Mouse (Mus musculus): ENCODE data around the gene Rap1gap2. TPM values are rescaled to one million over a fixed set of nuclear protein-coding genes. Genes with fewer than 3 reads are reported as not detected.

Gene Rap1gap2
- total RNA-seq (2022), result 1 to 10 TPM; 3.7 to 6.6 (median 5.9) TPM

- DNase-seq (ENCODE audit: low spot score in 2 of 2), result no peak
Measured at GRCm38 (mm10) chr11:74610545-74611176, at the start of gene Rap1gap2. Rap1gap2 (minus strand) TSS chr11:74610915.

GRCm38 (mm10) chr11:74660336-74660735 lies 49.6 kb upstream of the Rap1gap2 start:
- no peak for DNase-seq (ENCODE audit: low spot score in 2 of 2)

- DNase-seq (ENCODE audit: low spot score in 2 of 2), result no peak
Measured at GRCm38 (mm10) chr11:74655941-74656340, 45.2 kb upstream of the Rap1gap2 start.

GRCm38 (mm10) chr11:74653385-74653784 lies 42.7 kb upstream of the Rap1gap2 start:
- peak; percentile 28 to 68 for DNase-seq (ENCODE audit: low spot score in 2 of 2)

GRCm38 (mm10) chr11:74652791-74653191 lies 42.1 kb upstream of the Rap1gap2 start:
- peak; percentile 33 to 50 for DNase-seq (ENCODE audit: low spot score in 2 of 2)

- no peak for DNase-seq (ENCODE audit: low spot score in 2 of 2)
Measured at GRCm38 (mm10) chr11:74650576-74651100, 39.9 kb upstream of the Rap1gap2 start.

GRCm38 (mm10) chr11:74649647-74650551 lies 39.2 kb upstream of the Rap1gap2 start:
- DNase-seq (ENCODE audit: low spot score in 2 of 2), result peak in 1 of 2 experiments; percentile 30

- DNase-seq (ENCODE audit: low spot score in 2 of 2), result peak; percentile 97 to 98
Measured at GRCm38 (mm10) chr11:74649095-74649646, 38.5 kb upstream of the Rap1gap2 start, which contains the start of gene Cluh. Cluh (plus strand) TSS chr11:74649495.

GRCm38 (mm10) chr11:74648676-74649075 lies 38.0 kb upstream of the Rap1gap2 start:
- no peak for DNase-seq (ENCODE audit: low spot score in 2 of 2)

GRCm38 (mm10) chr11:74647966-74648365 lies 37.3 kb upstream of the Rap1gap2 start:
- DNase-seq (ENCODE audit: low spot score in 2 of 2), result no peak

GRCm38 (mm10) chr11:74639628-74640027 lies 28.9 kb upstream of the Rap1gap2 start:
- no peak for DNase-seq (ENCODE audit: low spot score in 2 of 2)

GRCm38 (mm10) chr11:74638791-74639411 lies 28.2 kb upstream of the Rap1gap2 start:
- DNase-seq (ENCODE audit: low spot score in 2 of 2), result no peak

- DNase-seq (ENCODE audit: low spot score in 2 of 2), result peak; percentile 71 to 77
Measured at GRCm38 (mm10) chr11:74637971-74638790, 27.5 kb upstream of the Rap1gap2 start.

GRCm38 (mm10) chr11:74637486-74637885 lies 26.8 kb upstream of the Rap1gap2 start:
- no peak for DNase-seq (ENCODE audit: low spot score in 2 of 2)

GRCm38 (mm10) chr11:74634490-74635275 lies 24.0 kb upstream of the Rap1gap2 start:
- no peak for DNase-seq (ENCODE audit: low spot score in 2 of 2)

- no peak for DNase-seq (ENCODE audit: low spot score in 2 of 2)
Measured at GRCm38 (mm10) chr11:74631880-74632789, 21.4 kb upstream of the Rap1gap2 start.

GRCm38 (mm10) chr11:74627481-74627880 lies 16.8 kb upstream of the Rap1gap2 start:
- no peak for DNase-seq (ENCODE audit: low spot score in 2 of 2)

GRCm38 (mm10) chr11:74625333-74625732 lies 14.6 kb upstream of the Rap1gap2 start:
- no peak for DNase-seq (ENCODE audit: low spot score in 2 of 2)

GRCm38 (mm10) chr11:74623693-74624092 lies 13.0 kb upstream of the Rap1gap2 start:
- DNase-seq (ENCODE audit: low spot score in 2 of 2), result no peak
